Mouse (Mus musculus): ENCODE measurements around the gene Fry.

- TF ChIP-seq CTCF (IDR thresholded peaks at IDR 0.05; ENCODE audit: borderline replicate concordance, insufficient read depth, low read length): no peak
- no peak for TF ChIP-seq POLR2A (IDR thresholded peaks at IDR 0.05; ENCODE audit: low read depth, low read length)
Observed at GRCm38 (mm10) chr5:150402832-150403447, 284.5 kb downstream of the Fry start.

Data from embryonic fibroblast, embryonic 13.5 days (primary cell).